Mouse (Mus musculus): ENCODE results near the gene Cyp39a1. TPM values are rescaled to one million over a fixed set of nuclear protein-coding genes. Genes with fewer than 3 reads are reported as not detected.

Gene Cyp39a1
- polyA plus RNA-seq, 1 experiment from 2014 or later, result 13.2 TPM

Other genes with a start within 250 kb of the Cyp39a1 start
- gene Mep1a, start 164.6 kb upstream of the Cyp39a1 start, polyA plus RNA-seq (2015; fragmentation: Nextera tagmentation; extraction: Ambion mirVana), result not detected in 2 replicates
- gene Ankrd66, start 123.8 kb upstream of the Cyp39a1 start, polyA plus RNA-seq (2015; fragmentation: Nextera tagmentation; extraction: Ambion mirVana), result 0.14 and 0.39 TPM in 2 replicates
- 63.6 and 66.2 TPM in 2 replicates for gene Pla2g7, start 99.3 kb upstream of the Cyp39a1 start, polyA plus RNA-seq (2015; fragmentation: Nextera tagmentation; extraction: Ambion mirVana)
- gene Tdrd6, start 37.1 kb upstream of the Cyp39a1 start, polyA plus RNA-seq (2015; fragmentation: Nextera tagmentation; extraction: Ambion mirVana), result 0.25 and 0.87 TPM in 2 replicates
- 92.2 and 96.9 TPM in 2 replicates for gene Slc25a27, start 211 bp upstream of the Cyp39a1 start, polyA plus RNA-seq (2015; fragmentation: Nextera tagmentation; extraction: Ambion mirVana)
- gene Rcan2, start 133.9 kb downstream of the Cyp39a1 start, polyA plus RNA-seq (2015; fragmentation: Nextera tagmentation; extraction: Ambion mirVana), result 92.5 and 92.6 TPM in 2 replicates

Measured in neural tube, embryonic 13.5 days (tissue).